Mouse (Mus musculus) frontal cortex, postnatal 10 days (tissue): Measurements from ENCODE around the gene Iapp.
"Not testable (repeated sequence)": the region's sequence is repeated elsewhere in the genome, so short reads cannot be mapped to it uniquely, and the experiment has no call there.

Experiments
- DNase-seq, 2 experiments: peaks; one replicate each; pipeline ENCODE4 v3.0.0; 2022; ENCODE audit warnings: low spot score in 2 of 2, mixed read lengths in 1 of 2

Gene Iapp

DNA sequence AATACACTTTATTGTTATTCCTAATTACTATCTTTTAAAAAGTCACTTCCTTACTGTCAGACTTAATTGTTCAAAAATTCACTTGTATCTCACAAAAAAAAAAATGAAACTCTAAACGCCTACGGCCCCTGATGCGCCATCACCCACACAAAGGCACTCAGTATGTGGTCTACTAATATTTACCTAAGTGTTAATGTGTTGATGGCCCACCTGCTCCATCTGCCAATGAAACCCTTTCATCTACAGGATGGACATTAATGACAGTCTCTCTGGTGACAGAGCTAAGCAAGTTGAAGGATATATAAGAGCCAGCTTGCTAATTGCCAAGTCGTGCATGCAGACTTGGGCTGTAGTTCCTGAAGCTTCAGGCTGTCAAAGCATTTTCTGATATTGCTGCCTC, at the start of gene Iapp:
Iapp (plus strand) TSS at position 326 of the 400 bp plus-strand sequence.
- DNase-seq, result no peak

- DNase-seq, result not testable (repeated sequence)
Measured at GRCm38 (mm10) chr6:142250738-142251307, 47.4 kb upstream of the Iapp start.

DNA sequence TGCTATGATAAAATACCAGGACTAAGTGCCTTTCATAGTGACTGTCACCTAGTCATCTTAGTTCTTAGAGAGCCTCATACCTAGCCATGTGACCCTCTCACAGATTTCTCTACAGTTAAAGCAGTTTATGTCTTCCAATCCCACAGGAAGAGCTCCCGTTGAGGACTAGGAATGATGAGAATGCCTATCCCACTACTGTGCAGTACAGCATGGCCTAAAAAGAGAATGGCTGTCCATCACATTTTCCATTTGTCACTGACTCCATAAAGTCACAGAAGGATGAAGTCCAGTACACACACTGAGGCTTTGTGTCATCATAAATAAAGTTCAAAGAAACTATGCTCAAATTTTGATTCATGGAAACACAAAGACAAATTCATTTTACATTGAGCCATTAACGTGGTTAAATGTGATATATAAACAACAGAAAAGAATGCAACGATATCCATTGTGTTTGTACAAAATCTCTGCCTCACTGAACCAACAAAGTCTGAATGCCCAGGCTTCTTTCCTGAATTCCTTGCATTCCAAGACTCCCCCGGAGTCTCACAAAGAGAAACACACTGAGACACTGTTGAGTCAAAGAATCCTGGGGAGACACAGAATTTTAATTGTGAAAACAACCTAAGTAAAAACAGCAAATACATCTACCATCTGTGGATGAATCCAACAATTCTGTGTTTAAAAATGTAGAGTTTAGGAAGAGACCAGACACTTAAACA, 22.3 kb upstream of the Iapp start:
- DNase-seq, result no peak

DNA sequence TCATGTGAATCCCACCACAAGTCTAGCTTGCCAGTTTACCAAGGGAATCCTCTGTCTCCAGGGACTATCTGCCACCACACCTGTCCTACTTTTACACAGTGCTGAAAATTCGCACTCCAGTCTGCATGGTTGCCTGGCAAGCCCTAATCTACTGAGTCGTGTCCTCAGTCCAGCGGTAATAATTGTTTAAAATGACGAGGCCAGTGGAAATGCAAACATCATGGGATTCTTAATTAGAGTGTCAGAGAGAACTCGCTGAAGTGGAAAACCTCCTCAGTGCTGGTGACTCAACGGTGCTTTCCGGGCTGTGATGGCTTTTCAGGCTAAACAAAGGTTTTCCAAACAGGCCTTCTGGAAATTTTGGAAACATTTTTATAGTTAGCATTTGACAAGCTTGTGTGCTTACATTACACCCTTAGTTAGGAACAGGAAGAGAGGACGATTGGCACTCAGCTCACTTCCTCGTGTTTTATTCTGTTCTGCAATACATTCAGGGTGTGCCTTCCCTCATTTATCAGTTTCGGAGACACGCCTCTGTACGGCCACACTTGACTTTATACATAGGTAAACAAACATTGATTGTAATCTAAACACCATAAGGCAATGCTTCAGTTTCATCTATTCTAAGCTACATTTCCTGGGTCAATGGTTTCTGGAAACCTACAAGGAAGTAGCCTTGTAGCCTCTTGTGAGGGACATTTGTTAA, 8.7 kb upstream of the Iapp start:
- no peak for DNase-seq

DNA sequence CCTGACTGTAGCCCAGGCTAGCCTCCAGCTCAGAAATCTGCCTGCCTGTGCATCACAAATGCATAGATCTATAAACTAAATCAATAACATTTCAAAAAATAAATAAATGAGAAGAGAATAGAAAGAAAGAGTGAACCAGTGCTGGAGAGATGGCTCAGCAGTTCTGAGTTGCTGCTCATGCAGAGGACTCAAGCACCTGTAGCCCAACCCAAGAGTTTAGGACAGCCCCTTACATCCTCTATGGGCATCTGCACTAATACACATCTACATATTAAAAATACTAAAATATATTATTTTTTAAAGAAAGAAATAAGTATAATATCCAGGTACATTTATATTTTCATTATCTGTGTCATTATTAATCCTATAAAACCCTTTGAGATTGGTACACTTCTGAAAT, 6.9 kb downstream of the Iapp start:
- DNase-seq, result no peak

- no peak for DNase-seq
Measured at GRCm38 (mm10) chr6:142314285-142314684, 16.1 kb downstream of the Iapp start.

DNA sequence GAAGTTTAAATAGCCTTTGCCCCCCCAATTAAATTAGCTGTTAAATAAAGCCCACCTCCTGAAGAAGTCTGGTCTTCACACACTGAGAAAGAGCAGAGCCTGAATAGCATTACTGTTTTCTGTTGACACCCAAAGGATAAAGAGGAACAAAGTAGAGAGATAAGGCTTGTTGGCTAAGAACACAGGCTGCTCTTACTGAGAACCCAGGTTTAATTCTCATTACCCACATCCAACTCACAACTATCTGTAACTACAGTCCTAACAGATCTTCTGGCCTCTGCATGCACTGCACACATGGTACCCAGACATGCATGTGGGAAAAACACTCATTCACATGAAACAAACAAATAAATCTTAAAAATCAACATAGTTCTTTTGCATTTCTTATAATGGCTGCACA, 18.9 kb downstream of the Iapp start:
- DNase-seq, result no peak

- DNase-seq, result no peak
Measured at GRCm38 (mm10) chr6:142322881-142323280, 24.7 kb downstream of the Iapp start, which contains the start of gene Slco1a5. Slco1a5 (minus strand) TSS chr6:142322981.

GRCm38 (mm10) chr6:142326598-142326997, 28.4 kb downstream of the Iapp start:
- no peak for DNase-seq

- DNase-seq, result no peak
Measured at GRCm38 (mm10) chr6:142329201-142329600, 31.0 kb downstream of the Iapp start.

DNA sequence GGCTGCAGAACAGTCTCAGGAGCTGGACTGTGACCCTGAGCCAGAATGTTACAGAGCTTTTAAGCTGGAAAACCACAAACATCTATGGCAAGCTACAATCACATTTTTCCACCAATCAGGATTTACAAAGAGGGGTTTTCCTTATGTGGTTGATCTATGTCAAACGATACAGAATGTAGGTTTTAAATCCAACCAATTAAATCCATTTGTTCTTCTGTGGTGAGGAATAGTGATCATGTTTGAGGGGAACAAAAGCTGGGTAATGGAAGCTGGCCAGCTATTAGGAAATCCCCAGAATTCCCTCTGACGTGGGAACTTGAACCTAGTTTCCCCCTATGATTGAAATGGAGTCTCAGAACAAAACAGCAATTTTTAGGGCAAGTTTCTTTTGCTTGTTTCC, 40.7 kb downstream of the Iapp start:
- DNase-seq, result no peak

GRCm38 (mm10) chr6:142339576-142339975, 41.4 kb downstream of the Iapp start:
- DNase-seq, result no peak

DNA sequence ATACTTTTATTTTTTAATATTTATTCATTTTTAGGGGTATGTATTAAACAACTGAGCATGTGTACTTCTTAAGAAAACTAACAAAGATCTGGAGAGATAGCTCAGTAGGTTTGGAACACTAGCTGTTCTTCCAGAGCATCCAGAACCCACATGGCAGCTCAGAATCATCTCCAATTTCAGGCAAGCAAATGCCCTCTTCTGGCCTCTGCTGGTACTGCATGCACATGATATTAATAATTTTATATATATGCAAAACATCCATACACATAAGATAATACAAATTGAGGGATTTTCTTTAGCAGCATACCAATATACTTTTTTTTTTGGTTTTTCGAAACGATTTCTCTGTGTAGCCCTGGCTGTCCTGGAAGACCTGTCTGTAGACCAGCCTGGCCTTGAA, 45.3 kb downstream of the Iapp start:
- peak in 1 of 2 experiments; percentile 38 for DNase-seq

- DNase-seq, result peak; percentile 83 to 85
Measured at GRCm38 (mm10) chr6:142345440-142346038, 47.3 kb downstream of the Iapp start, which contains the start of gene Pyroxd1. Pyroxd1 (plus strand) TSS chr6:142345654.

DNA sequence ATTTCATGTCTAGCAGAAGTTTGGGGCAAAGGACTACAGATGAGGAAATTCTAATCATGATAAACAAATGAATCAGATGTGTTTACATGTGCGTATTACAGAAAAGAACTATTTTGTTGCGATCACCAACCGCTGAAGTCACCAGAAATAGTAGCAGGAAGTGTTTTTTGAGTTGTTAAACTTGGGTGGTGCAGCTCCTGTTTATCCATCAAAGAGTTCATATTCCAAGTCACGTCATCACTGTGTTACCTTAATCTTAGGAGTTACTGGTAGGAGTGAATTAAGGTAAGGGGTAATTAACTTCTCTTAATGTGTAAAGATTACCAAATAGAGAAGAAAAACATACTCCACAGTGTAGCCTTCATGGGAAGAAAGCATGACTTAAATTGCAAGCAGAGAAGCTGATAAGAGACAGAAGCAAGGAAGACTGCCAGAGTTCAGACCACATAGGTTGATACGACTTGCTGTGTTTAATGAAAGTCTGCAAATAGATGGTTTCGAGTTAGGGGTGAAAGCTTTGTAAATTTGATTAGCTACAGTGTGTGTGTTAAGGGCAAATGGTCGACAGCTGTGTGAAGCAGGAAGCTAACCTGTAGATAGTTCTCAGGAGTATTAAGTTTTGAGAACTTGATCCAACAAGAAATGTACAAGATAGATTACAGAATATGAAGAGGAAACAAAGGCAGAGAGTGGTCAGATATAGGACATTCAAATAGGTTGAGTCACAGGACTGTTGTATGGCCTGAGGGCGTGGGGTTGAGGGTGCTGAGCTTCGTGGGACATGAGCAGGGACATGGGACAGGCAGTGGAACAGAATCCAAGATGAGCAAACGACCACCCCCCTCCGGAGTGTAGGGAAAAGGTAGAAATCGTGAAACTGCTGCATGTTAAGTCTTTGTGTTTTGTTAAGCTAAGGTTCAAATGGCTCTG, 48.2 kb downstream of the Iapp start:
- no peak for DNase-seq

DNA sequence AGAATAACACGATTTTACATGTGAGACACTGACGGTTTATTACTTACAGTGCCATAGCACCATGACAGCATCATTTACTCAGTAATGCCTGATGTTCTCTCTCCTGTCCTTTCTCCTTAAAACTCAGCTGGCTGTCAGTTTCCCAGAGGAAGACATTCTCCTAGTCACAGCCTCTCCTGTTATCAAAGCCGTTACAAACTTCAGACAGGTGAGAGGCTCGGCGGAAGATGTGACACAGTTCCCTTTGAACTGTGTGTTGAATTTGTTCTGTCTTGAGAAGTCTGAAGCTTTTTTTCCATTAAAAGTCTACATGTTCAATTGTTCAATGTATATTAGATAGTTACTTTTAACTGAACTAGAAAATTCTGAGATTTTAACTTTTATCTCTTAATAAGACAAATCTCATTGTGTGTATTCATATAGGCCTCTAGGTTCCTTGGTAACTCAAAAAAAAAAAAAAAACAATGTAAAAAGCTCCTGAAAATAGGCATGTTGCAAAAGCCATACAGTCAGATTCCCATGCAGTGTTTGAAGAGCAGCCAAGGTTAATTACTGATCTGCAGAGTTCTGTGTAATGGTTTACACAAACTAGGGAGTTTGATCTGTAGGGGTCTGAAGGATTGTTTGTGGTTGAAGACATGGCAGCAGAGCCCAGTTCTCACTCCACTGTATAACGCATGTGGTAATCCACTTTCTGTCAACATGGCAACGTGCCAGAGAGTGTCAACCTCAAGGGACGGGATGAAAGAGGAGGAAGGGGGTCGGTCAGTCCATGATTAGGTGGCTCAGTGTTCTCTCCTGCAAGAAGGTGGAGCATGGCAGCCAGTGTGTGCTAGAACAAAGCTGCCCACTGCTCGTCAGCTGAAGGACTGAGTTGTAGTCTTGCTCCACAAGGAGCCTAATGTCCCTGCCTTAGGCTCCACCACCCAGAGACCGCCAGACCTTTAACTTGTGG, 49.5 kb downstream of the Iapp start:
- no peak for DNase-seq

DNA sequence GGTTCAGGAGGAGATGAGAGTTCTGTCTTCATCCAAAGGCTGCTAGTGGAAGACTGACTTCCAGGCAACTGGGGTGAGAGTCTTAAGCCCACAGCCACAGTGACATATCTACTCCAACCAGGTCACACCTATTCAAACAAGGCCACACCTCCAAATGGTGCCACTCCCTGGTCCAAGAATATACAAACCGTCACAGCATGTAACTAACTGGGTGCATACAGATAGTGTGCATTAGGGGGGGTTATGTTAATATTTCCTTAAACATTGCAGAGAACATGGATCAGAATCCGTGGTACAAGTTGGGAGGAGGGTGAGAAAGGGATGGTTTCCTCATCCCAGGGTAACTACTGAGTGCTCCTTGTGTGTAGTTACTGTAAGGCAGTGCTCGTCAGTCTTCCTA, 53.9 kb downstream of the Iapp start:
- DNase-seq, result not testable (repeated sequence)
